Mouse (Mus musculus) ES-Bruce4 (cell line): Measurements from ENCODE around the gene Ranbp10.

Source experiments
- CTCF ChIP-seq: IDR thresholded peaks from one replicate; pipeline ENCODE4 v1.8.1; 2011; ENCODE audit warnings: low read depth, low read length
- EP300 ChIP-seq: IDR thresholded peaks from 2 replicates; pipeline ENCODE4 v1.6.1; 2011; ENCODE audit warnings: low read depth, low read length; ENCODE audit not compliant: insufficient read depth
- POLR2A ChIP-seq: IDR thresholded peaks from one replicate; pipeline ENCODE4 v1.8.1; 2011; ENCODE audit warnings: low read length; ENCODE audit not compliant: insufficient read depth

DNA sequence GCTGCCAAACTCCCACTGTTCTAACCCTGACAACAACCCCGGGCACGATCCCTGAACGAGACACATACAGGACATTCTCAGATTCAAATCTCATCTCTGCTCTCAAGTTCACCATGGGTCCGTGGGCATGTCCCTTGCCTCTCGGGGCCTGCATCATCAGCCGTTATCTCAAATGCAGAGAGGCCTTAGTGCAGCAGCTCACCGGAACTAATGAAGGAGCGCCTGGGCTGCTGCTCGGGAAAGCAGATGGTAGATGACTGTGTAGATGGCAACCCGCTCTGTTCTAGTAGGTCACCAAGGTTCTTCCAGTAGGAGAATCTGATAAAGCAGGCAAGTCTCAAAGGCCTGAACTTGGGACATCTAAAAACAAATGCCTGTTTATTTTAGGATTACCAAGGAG lies 16.1 kb downstream of the Ranbp10 start:
- no peak for TF ChIP-seq CTCF
- no peak for TF ChIP-seq POLR2A
- no peak for TF ChIP-seq EP300
